Mouse (Mus musculus) leukemia stem cell, adult 10-12 weeks (primary cell): ENCODE results near the gene Dgke. TPM values are rescaled to one million over a fixed set of nuclear protein-coding genes. Genes with fewer than 3 reads are reported as not detected.

Experiments used
- polyA plus RNA-seq: library from polyadenylated mRNA; stranded (reverse); fragments of >175 nt; gene quantifications from 2 replicates; pipeline ENCODE4 v1.2.3, GENCODE M21; 2012; ENCODE audit warnings: low replicate concordance

Gene Dgke
- 0.60 and 1.5 TPM in 2 replicates for polyA plus RNA-seq

DNA sequence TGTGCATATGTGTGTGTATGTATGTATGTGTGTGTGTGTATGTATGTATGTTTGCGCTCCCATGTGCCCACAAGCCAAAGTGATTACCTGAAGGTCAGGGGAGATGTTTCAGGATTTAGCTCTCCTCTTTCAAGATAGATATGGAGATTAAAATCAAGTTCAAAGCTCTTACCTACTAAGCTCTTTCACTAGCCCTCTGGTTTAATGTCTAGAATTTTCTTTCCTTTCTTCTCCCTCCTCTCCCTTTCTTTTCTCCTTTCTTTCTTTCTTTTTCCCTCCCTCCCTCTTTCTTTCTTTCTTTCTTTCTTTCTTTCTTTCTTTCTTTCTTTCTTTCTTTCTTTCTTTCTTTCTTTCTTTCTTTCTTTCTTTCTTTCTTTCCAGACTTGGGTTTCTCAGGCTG is at the start of gene Dgke:
Gene Dgke (minus strand): TSS at position 101 of the 400 bp plus-strand sequence.

DNA sequence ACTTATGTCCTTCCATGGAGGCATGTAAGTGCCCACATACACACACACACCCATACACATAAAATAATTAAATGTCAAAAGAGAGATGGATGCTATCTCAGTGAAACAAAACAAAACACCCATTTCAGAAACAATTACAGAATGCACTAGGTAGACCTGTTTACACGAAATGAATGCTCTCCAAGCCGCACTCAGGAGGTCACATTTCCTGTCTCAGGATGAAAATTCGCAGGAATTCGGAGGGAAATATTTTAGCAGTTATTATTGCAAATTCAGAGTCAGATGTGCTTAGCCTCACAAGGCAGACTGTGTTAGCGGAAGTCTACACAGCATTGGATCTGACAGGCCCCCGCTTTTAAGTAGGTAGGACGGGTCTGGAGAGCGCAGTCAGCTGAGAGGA is 6.9 kb upstream of the Dgke start, which contains the start of gene Gm525:
Gene Gm525 (plus strand): TSS at position 301 of the 400 bp plus-strand sequence.

DNA sequence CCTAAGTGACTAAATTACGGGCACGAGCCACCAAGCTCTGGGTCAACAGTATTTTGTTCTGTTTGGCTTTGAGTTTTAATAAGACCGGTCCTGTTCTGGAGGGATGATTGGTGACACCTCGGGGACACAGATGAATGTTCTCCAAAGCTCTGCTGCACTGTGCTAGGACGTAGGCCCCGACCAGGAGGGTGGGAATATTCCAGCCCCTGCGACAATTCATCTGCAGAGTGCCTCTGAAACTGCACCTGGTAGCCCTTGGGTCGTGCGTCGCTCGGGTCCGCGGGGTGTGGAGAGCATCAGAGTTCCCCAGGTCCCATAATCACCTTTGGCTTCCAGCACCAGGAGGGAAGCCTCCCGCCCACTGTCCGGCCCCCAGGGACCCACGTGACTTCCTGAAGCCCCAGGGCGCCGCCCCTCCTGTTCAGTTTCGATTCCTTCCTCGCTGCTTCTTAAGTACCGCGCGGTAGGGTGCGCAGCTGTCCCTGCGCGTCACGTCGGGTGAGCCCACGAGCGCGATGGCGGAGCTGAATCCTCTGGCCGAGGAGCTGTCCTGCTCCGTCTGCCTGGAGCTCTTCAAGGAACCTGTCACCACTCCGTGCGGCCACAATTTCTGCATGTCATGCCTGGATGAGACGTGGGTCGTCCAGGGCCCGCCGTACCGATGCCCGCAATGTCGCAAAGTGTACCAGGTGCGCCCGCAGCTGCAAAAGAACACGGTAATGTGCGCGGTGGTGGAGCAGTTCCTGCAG is 67.5 kb downstream of the Dgke start, which contains the start of gene Trim25:
Gene Trim25 (plus strand): TSS at position 403 of the 749 bp plus-strand sequence.

Other genes starting within 250 kb of the Dgke start
- gene Akap1, start 202.3 kb downstream of the Dgke start, polyA plus RNA-seq, result 5.7 and 11.4 TPM in 2 replicates
- gene Scpep1, start 111.4 kb downstream of the Dgke start, polyA plus RNA-seq, result 1.1 and 4.7 TPM in 2 replicates
- gene Elobl, start 99.9 kb downstream of the Dgke start, polyA plus RNA-seq, result not detected in 2 replicates
- gene Coil, start 96.6 kb downstream of the Dgke start, polyA plus RNA-seq, result 5.8 and 10.8 TPM in 2 replicates
- gene Trim25, start 67.5 kb downstream of the Dgke start, polyA plus RNA-seq, result 65.6 and 75.5 TPM in 2 replicates
- not detected in 2 replicates for gene Gm525, start 7.0 kb upstream of the Dgke start, polyA plus RNA-seq
- not detected in 2 replicates for gene Nog, start 235.5 kb upstream of the Dgke start, polyA plus RNA-seq